Comparison of ENCODE assay signal across 22 mouse cellular contexts in the genomic region with DNA sequence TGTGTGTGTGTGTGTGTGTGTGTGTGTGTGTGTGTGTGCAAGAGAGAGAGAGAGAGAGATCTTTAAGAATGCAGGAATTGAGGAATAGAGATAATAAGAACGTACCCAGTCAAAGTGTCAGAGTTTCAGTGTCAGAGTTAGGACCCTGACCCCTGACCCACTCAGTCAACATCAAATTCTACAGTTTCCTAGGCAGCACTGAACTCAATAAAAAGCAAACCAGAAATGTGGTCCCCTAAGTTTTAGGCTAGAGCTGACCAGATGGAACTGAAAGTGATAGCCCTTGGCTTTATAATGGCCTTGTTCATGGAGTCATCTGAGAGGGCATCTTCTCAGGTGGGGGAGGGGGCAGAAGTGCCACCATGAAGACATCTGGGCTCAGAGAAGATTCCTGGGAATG. TPM values are rescaled to one million over a fixed set of nuclear protein-coding genes. Genes with fewer than 3 reads are reported as not detected.
DNase-seq lines count a peak whose midpoint lies in the region; ATAC-seq lines count a peak whose summit lies in the region.
"Had no signal": no experiment of that assay in that cellular context is flagged by ENCODE, and none has a peak within 500 bp of the region (broad histone marks: within the 10 kb centered on the region; RNA-seq: fewer than 3 reads in every experiment).

No protein-coding gene starts in this region.

- DNase-seq in forebrain, embryonic 10.5 days (ENCODE audit: extremely low spot score, low spot score) = no peak
- DNase-seq in hindbrain, embryonic 11.5 days (ENCODE audit: low spot score) = peak; percentile 15
- DNase-seq in cerebellum, postnatal 14 days = no peak
- DNase-seq in thymus, postnatal 4 days = no peak
- DNase-seq: adrenal gland, postnatal 10 days; B cell, adult 2 months; cerebellum, adult 11 months; cerebellum, adult 8-10 months; cerebellum, postnatal 25 days; gastrocnemius, adult 2 months; gastrocnemius, postnatal 25 days had no signal

- no peak overlapping the region for H3K4me2 ChIP-seq in forebrain, embryonic 13.5 days
- no peak overlapping the region for H3K4me2 ChIP-seq in hindbrain, embryonic 11.5 days (replicated peaks; ENCODE audit: low read depth, low read length)
- H3K4me2 ChIP-seq in hindbrain, embryonic 16.5 days (ENCODE audit: low read length) = no peak overlapping the region
- H3K4me2 ChIP-seq in midbrain, embryonic 12.5 days (replicated peaks) = no peak overlapping the region
- H3K4me2 ChIP-seq in midbrain, embryonic 16.5 days (ENCODE audit: low read length) = no peak overlapping the region
- H3K4me2 ChIP-seq: embryonic facial prominence, embryonic 13.5 days; heart, embryonic 12.5 days; hindbrain, embryonic 12.5 days; intestine, embryonic 15.5 days had no signal

- H3K9ac ChIP-seq in forebrain, embryonic 13.5 days = no peak overlapping the region
- H3K9ac ChIP-seq in hindbrain, embryonic 11.5 days (ENCODE audit: low read depth, low read length) = no peak overlapping the region
- H3K9ac ChIP-seq in hindbrain, embryonic 16.5 days (ENCODE audit: low read depth, low read length) = no peak overlapping the region
- H3K9ac ChIP-seq in midbrain, embryonic 12.5 days (replicated peaks) = no peak overlapping the region
- H3K9ac ChIP-seq in midbrain, embryonic 16.5 days (ENCODE audit: low read depth, low read length) = no peak overlapping the region
- H3K9ac ChIP-seq: embryonic facial prominence, embryonic 13.5 days; heart, embryonic 12.5 days; hindbrain, embryonic 12.5 days; intestine, embryonic 15.5 days had no signal

- no peaks in the 10 kb centered on the region for H3K36me3 ChIP-seq in forebrain, embryonic 10.5 days (replicated peaks)
- no peaks in the 10 kb centered on the region for H3K36me3 ChIP-seq in forebrain, embryonic 13.5 days (ENCODE audit: poor library complexity, severe bottlenecking)
- H3K36me3 ChIP-seq in hindbrain, embryonic 11.5 days (ENCODE audit: control insufficient read depth, insufficient read depth, low read length) = no peaks in the 10 kb centered on the region
- no peaks in the 10 kb centered on the region for H3K36me3 ChIP-seq in hindbrain, embryonic 16.5 days (ENCODE audit: control insufficient read depth, insufficient read depth, low read length)
- H3K36me3 ChIP-seq in midbrain, embryonic 12.5 days = no peaks in the 10 kb centered on the region
- H3K36me3 ChIP-seq in midbrain, embryonic 16.5 days (ENCODE audit: control insufficient read depth, insufficient read depth, low read length) = no peaks in the 10 kb centered on the region
- H3K36me3 ChIP-seq: embryonic facial prominence, embryonic 13.5 days; G1E; heart, embryonic 12.5 days; hindbrain, embryonic 12.5 days; intestine, embryonic 15.5 days had no signal

- no peak overlapping the region for H3K4me3 ChIP-seq in forebrain, embryonic 10.5 days
- H3K4me3 ChIP-seq in forebrain, embryonic 13.5 days = no peak overlapping the region
- no peak overlapping the region for H3K4me3 ChIP-seq in hindbrain, embryonic 11.5 days (ENCODE audit: low read depth, low read length)
- H3K4me3 ChIP-seq in hindbrain, embryonic 16.5 days (ENCODE audit: low read length) = no peak overlapping the region
- H3K4me3 ChIP-seq in midbrain, embryonic 12.5 days = no peak overlapping the region
- no peak overlapping the region for H3K4me3 ChIP-seq in midbrain, embryonic 16.5 days (ENCODE audit: low read depth, low read length)
- H3K4me3 ChIP-seq: embryonic facial prominence, embryonic 13.5 days; gastrocnemius, adult 2 months; heart, embryonic 12.5 days; hindbrain, embryonic 12.5 days; intestine, embryonic 15.5 days had no signal

- ATAC-seq in forebrain, embryonic 13.5 days = no peak
- 0 out of 2 replicates have a peak, but pooled peaks have one; percentile 24 for ATAC-seq in hindbrain, embryonic 11.5 days (ENCODE audit: low FRiP score)
- ATAC-seq in hindbrain, embryonic 16.5 days = no peak
- 0 out of 2 replicates have a peak, but pooled peaks have one; percentile 20 for ATAC-seq in midbrain, embryonic 12.5 days (ENCODE audit: low FRiP score, low read depth)
- ATAC-seq in midbrain, embryonic 16.5 days = no peak
- ATAC-seq: CD4-positive, CD25-positive, alpha-beta regulatory T cell, adult 4 months; forebrain, embryonic 14.5 days had no signal

- WGBS in forebrain, embryonic 10.5 days = 48% methylated on average over 1 of the region's 1 CpGs
- 56% methylated on average over 1 of the region's 1 CpGs for WGBS in forebrain, embryonic 13.5 days
- 12% methylated on average over 1 of the region's 1 CpGs for WGBS in hindbrain, embryonic 11.5 days
- 35% methylated on average over 1 of the region's 1 CpGs for WGBS in hindbrain, embryonic 16.5 days
- WGBS in midbrain, embryonic 12.5 days = 13% methylated on average over 1 of the region's 1 CpGs
- 42% methylated on average over 1 of the region's 1 CpGs for WGBS in midbrain, embryonic 16.5 days

- no peaks in the 10 kb centered on the region for H3K27me3 ChIP-seq in forebrain, embryonic 10.5 days (ENCODE audit: poor library complexity, severe bottlenecking)
- H3K27me3 ChIP-seq in forebrain, embryonic 13.5 days = no peaks in the 10 kb centered on the region
- no peaks in the 10 kb centered on the region for H3K27me3 ChIP-seq in hindbrain, embryonic 11.5 days (ENCODE audit: control insufficient read depth, insufficient read depth, low read length)
- H3K27me3 ChIP-seq in hindbrain, embryonic 16.5 days (replicated peaks; ENCODE audit: control insufficient read depth, insufficient read depth, low read length) = no peaks in the 10 kb centered on the region
- no peaks in the 10 kb centered on the region for H3K27me3 ChIP-seq in midbrain, embryonic 12.5 days
- no peaks in the 10 kb centered on the region for H3K27me3 ChIP-seq in midbrain, embryonic 16.5 days (ENCODE audit: control insufficient read depth, insufficient read depth, low read depth, low read length)
- H3K27me3 ChIP-seq: embryonic facial prominence, embryonic 13.5 days; heart, embryonic 12.5 days; hindbrain, embryonic 12.5 days; intestine, embryonic 15.5 days had no signal

- H3K27ac ChIP-seq in forebrain, embryonic 10.5 days = peak overlapping the region; percentile 69
- H3K27ac ChIP-seq in forebrain, embryonic 13.5 days = no peak overlapping the region
- H3K27ac ChIP-seq in hindbrain, embryonic 11.5 days (ENCODE audit: low read depth, low read length) = no peak overlapping the region
- no peak overlapping the region for H3K27ac ChIP-seq in hindbrain, embryonic 16.5 days (ENCODE audit: low read depth, low read length)
- no peak overlapping the region for H3K27ac ChIP-seq in midbrain, embryonic 12.5 days (replicated peaks)
- no peak overlapping the region for H3K27ac ChIP-seq in midbrain, embryonic 16.5 days (ENCODE audit: low read length)
- H3K27ac ChIP-seq: embryonic facial prominence, embryonic 13.5 days; gastrocnemius, adult 2 months; hindbrain, embryonic 12.5 days; intestine, embryonic 15.5 days had no signal

- peaks cover 39% of the 10 kb centered on the region for H3K4me1 ChIP-seq in forebrain, embryonic 10.5 days
- H3K4me1 ChIP-seq in forebrain, embryonic 13.5 days = peaks cover 4% of the 10 kb centered on the region
- H3K4me1 ChIP-seq in hindbrain, embryonic 11.5 days (replicated peaks; ENCODE audit: control insufficient read depth, insufficient read depth, low read length) = no peaks in the 10 kb centered on the region
- no peaks in the 10 kb centered on the region for H3K4me1 ChIP-seq in hindbrain, embryonic 16.5 days (ENCODE audit: control insufficient read depth, insufficient read depth, low read depth, low read length)
- H3K4me1 ChIP-seq in midbrain, embryonic 12.5 days = no peaks in the 10 kb centered on the region; the same call in 1 of the 2 replicates
- H3K4me1 ChIP-seq in midbrain, embryonic 16.5 days (ENCODE audit: control insufficient read depth, insufficient read depth, low read length) = no peaks in the 10 kb centered on the region
- H3K4me1 ChIP-seq: embryonic facial prominence, embryonic 13.5 days; heart, embryonic 12.5 days; intestine, embryonic 15.5 days had no signal

- H3K9me3 ChIP-seq in forebrain, embryonic 10.5 days = no peaks in the 10 kb centered on the region
- H3K9me3 ChIP-seq in forebrain, embryonic 13.5 days (replicated peaks) = no peaks in the 10 kb centered on the region
- no peaks in the 10 kb centered on the region for H3K9me3 ChIP-seq in hindbrain, embryonic 11.5 days (ENCODE audit: control insufficient read depth, low read length)
- no peaks in the 10 kb centered on the region for H3K9me3 ChIP-seq in hindbrain, embryonic 16.5 days (ENCODE audit: control insufficient read depth, low read length)
- no peaks in the 10 kb centered on the region for H3K9me3 ChIP-seq in midbrain, embryonic 12.5 days
- no peaks in the 10 kb centered on the region for H3K9me3 ChIP-seq in midbrain, embryonic 16.5 days (replicated peaks; ENCODE audit: control insufficient read depth, low read length, poor library complexity, severe bottlenecking)
- H3K9me3 ChIP-seq: embryonic facial prominence, embryonic 13.5 days; heart, embryonic 12.5 days; hindbrain, embryonic 12.5 days; intestine, embryonic 15.5 days had no signal

RNA-seq across cellular contexts. Expression of a gene that starts 1.7 kb away (rescaled TPM):
- 0.09 TPM in 1 of 2 replicates, not detected in the other for polyA plus RNA-seq in forebrain, embryonic 10.5 days (2016; fragmentation: Nextera tagmentation; extraction: Ambion mirVana)
- 0.22 TPM in 1 of 2 replicates, not detected in the other for polyA plus RNA-seq in forebrain, embryonic 13.5 days (2015; fragmentation: Nextera tagmentation; extraction: Ambion mirVana)
- polyA plus RNA-seq in hindbrain, embryonic 11.5 days (2014; fragmentation: Nextera tagmentation; extraction: Ambion mirVana) = 0.33 and 0.51 TPM in 2 replicates
- polyA plus RNA-seq in hindbrain, embryonic 16.5 days (2015; fragmentation: Nextera tagmentation; extraction: Ambion mirVana) = 0.20 TPM in 1 of 2 replicates, not detected in the other
- polyA plus RNA-seq in midbrain, embryonic 12.5 days (2016; fragmentation: Nextera tagmentation; extraction: Ambion mirVana) = 0.20 and 0.22 TPM in 2 replicates
- 0.14 and 0.16 TPM in 2 replicates for polyA plus RNA-seq in midbrain, embryonic 16.5 days (2015; fragmentation: Nextera tagmentation; extraction: Ambion mirVana)
- polyA plus RNA-seq: CD4-positive, CD25-positive, alpha-beta regulatory T cell, adult 4 months; embryonic facial prominence, embryonic 13.5 days; G1E; heart, embryonic 12.5 days had no signal

Comparison
In these comparisons a context has a peak if more than half of its experiments do, and no peak if none do; other contexts are left out.
1. ATAC-seq: peak in hindbrain, embryonic 11.5 days (single experiment) and midbrain, embryonic 12.5 days (single experiment); none in forebrain, embryonic 13.5 days (single experiment), hindbrain, embryonic 16.5 days (single experiment) and midbrain, embryonic 16.5 days (single experiment).